Mouse (Mus musculus) thymus, adult 2 months (tissue): ENCODE measurements around the gene Col6a4. TPM values are rescaled to one million over a fixed set of nuclear protein-coding genes. Genes with fewer than 3 reads are reported as not detected.

ENCODE experiments used
- DNase-seq: peaks from one replicate; pipeline ENCODE4 v3.0.0; 2021
- H3K27ac ChIP-seq: fragments of 200-500 bp; 2 replicates; pipeline ENCODE4 v1.5.1; 2012; ENCODE audit warnings: low read length, control low read depth; ENCODE audit not compliant: control insufficient read depth, insufficient read depth
- H3K27me3 ChIP-seq: fragments of 200-500 bp; 2 replicates; pipeline ENCODE4 v1.6.1; 2012; ENCODE audit warnings: mild to moderate bottlenecking, low read length, moderate library complexity, mixed read lengths; ENCODE audit not compliant: control insufficient read depth, insufficient read depth
- H3K36me3 ChIP-seq: fragments of 200-500 bp; 2 replicates; pipeline ENCODE4 v1.6.1; 2012; ENCODE audit warnings: mild to moderate bottlenecking, low read length, moderate library complexity; ENCODE audit not compliant: control insufficient read depth, insufficient read depth
- H3K4me1 ChIP-seq: fragments of 200-500 bp; replicated peaks from 2 replicates; pipeline ENCODE4 v1.6.1; 2012; ENCODE audit warnings: low read length; ENCODE audit not compliant: control insufficient read depth, insufficient read depth
- H3K4me3 ChIP-seq: fragments of 200-500 bp; 2 replicates; pipeline ENCODE4 v1.5.1; 2012; ENCODE audit warnings: mild to moderate bottlenecking, low read length, control low read depth, moderate library complexity; ENCODE audit not compliant: control insufficient read depth, insufficient read depth
- CTCF ChIP-seq: fragments of 200-500 bp; IDR thresholded peaks from 2 replicates; pipeline ENCODE4 v1.5.1; 2012; ENCODE audit warnings: mild to moderate bottlenecking, control low read depth, low read length, moderate library complexity, borderline replicate concordance; ENCODE audit not compliant: control insufficient read depth, poor library complexity, insufficient read depth; ENCODE audit errors: extremely low read depth
- POLR2A ChIP-seq: fragments of 200-500 bp; IDR thresholded peaks from 2 replicates; pipeline ENCODE4 v1.6.1; 2012; ENCODE audit warnings: mild to moderate bottlenecking, low read length, control low read depth, moderate library complexity; ENCODE audit not compliant: control insufficient read depth, poor library complexity, insufficient read depth; ENCODE audit errors: extremely low read depth
- WGBS: fragments of 180-500 bp; shearing (Covaris S2); methylation state at CpG from one replicate; pipeline ENCODE4 v1.1.7; 2018; 5-methylcytosine and 5-hydroxymethylcytosine counted together
- polyA plus RNA-seq: library from polyadenylated mRNA; depleted of rRNA; stranded (reverse); fragments of >200 nt; gene quantifications from 2 replicates; pipeline ENCODE4 v1.2.3, GENCODE M21; 2012; rRNA removed

The Col6a4 gene
- polyA plus RNA-seq, 1 experiment, result 3.2 TPM

GRCm38 (mm10) chr9:105960533-105960932 lies 136.1 kb downstream of the Col6a4 start, which contains the start of gene Col6a5:
Gene Col6a5, minus strand, starts transcription at chr9:105960643.
- 34% methylated on average over 13 of the region's 13 CpGs for WGBS
- Histone ChIP-seq H3K27ac (no peak within 1 kb of the TSS), H3K4me1 (no peaks in the 10 kb centered on the region), H3K4me3 (no peak within 1 kb of the TSS), H3K27me3 (no peaks in the 10 kb centered on the region), H3K36me3 (no peaks in the 10 kb centered on the region)
- TF ChIP-seq POLR2A, result no peak
- no peak for TF ChIP-seq CTCF
- DNase-seq, result no peak

GRCm38 (mm10) chr9:105959116-105959515 lies 137.5 kb downstream of the Col6a4 start:
- Histone ChIP-seq H3K4me3 (no peak overlapping the region), H3K4me1 (no peaks in the 10 kb centered on the region), H3K27ac (no peak overlapping the region), H3K27me3 (no peaks in the 10 kb centered on the region), H3K36me3 (no peaks in the 10 kb centered on the region)
- TF ChIP-seq CTCF, result no peak
- no peak for TF ChIP-seq POLR2A
- 84% methylated on average over 1 of the region's 1 CpGs for WGBS
- no peak for DNase-seq

DNA sequence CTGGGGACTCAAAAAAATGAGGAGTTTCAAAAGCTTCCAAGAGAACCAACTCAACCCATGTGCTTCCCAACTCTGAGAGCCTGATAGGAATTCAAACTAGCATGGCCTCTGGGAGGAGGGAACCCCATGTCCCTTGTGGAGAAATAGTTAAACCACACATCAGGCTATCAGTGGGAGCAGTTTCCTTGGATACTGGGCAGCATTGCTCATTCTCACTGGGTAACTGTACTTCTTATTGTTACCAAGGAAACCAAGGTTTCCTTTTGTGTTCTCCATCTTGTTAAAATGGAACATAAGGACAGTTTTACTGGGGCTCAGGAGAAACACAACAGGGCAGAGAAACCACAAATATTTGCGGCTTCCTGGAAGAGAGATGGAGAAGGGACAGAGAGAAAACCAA lies 146.8 kb downstream of the Col6a4 start:
- Histone ChIP-seq H3K4me1 (no peaks in the 10 kb centered on the region), H3K27ac (no peak overlapping the region), H3K36me3 (no peaks in the 10 kb centered on the region), H3K4me3 (no peak overlapping the region), H3K27me3 (no peaks in the 10 kb centered on the region)
- TF ChIP-seq POLR2A (no peak), CTCF (no peak)
- 75% methylated on average over 1 of the region's 1 CpGs for WGBS
- DNase-seq, result no peak

DNA sequence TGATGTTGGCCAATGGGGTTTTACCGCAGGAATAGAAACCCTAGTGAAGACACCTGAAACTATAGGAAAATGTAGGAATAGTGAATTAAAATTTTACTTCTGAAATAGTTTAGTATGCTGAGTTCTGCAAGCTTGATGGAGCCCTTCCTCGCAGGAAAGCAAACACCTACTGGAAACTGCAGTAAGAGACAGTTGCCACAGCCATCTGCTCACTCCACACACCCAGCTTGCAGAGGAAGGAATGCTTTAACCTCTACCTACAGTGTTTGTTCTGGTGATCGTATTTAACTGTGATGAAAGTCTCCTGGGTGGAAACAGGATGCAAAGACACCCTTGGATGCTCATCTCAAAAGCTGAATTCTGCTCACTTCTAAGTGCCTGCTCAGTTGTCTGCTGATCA lies 149.0 kb downstream of the Col6a4 start:
- no peak for TF ChIP-seq POLR2A
- no peaks in the 10 kb centered on the region for H3K36me3 ChIP-seq
- no peaks in the 10 kb centered on the region for H3K4me1 ChIP-seq
- 79% methylated on average over 3 of the region's 3 CpGs for WGBS
- H3K4me3 ChIP-seq, result no peak overlapping the region
- no peak for DNase-seq
- no peaks in the 10 kb centered on the region for H3K27me3 ChIP-seq
- no peak overlapping the region for H3K27ac ChIP-seq

Other genes with a start within 250 kb of the Col6a4 start
- 0.79 and 0.84 TPM in 2 replicates for gene Col6a5, start 136.1 kb downstream of the Col6a4 start, polyA plus RNA-seq
- 13.1 and 17.9 TPM in 2 replicates for gene Glyctk, start 61.4 kb upstream of the Col6a4 start, polyA plus RNA-seq
- 95.8 and 111 TPM in 2 replicates for gene Wdr82, start 74.1 kb upstream of the Col6a4 start, polyA plus RNA-seq
- 53.9 and 58.6 TPM in 2 replicates for gene Ppm1m, start 103.0 kb upstream of the Col6a4 start, polyA plus RNA-seq
- 145 and 176 TPM in 2 replicates for gene Twf2, start 106.3 kb upstream of the Col6a4 start, polyA plus RNA-seq
- 17.1 and 17.4 TPM in 2 replicates for gene Tlr9, start 125.8 kb upstream of the Col6a4 start, polyA plus RNA-seq
- 87.5 and 94.8 TPM in 2 replicates for gene Alas1, start 151.9 kb upstream of the Col6a4 start, polyA plus RNA-seq
- gene Poc1a, start 184.3 kb upstream of the Col6a4 start, polyA plus RNA-seq, result 30.2 and 42.2 TPM in 2 replicates